Mouse (Mus musculus) spleen, postnatal 10 days (tissue): ENCODE measurements around the gene Pitpnm1.
"Not testable (repeated sequence)": the region's sequence is repeated elsewhere in the genome, so short reads cannot be mapped to it uniquely, and the experiment has no call there.

ENCODE experiments used
- DNase-seq, 2 experiments: peaks; one replicate each; pipeline ENCODE4 v3.0.0; 2021 to 2022; ENCODE audit warnings: low spot score in 2 of 2

Pitpnm1 gene

GRCm38 (mm10) chr19:4117006-4117405 is 17.2 kb downstream of the Pitpnm1 start:
- DNase-seq = no peak

DNA sequence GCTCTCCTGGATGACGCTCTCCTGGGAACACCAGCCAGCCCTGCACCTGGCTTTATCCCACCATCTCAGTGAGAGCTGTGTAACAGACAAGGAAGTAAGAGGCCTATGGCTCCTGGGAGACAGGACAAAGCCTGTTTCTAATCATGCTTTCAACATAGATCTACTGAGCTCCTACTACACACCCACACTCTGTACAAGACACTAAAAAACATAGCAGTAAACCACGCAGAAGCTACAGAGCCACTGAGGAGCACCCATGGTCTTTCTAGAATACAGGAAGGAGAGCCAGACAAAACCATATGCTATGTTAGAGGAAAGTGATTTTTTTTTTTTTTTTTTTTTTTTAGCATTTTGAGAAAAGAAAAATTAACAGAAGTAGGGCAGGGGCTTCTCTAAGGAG is 18.6 kb downstream of the Pitpnm1 start:
- DNase-seq = no peak

DNA sequence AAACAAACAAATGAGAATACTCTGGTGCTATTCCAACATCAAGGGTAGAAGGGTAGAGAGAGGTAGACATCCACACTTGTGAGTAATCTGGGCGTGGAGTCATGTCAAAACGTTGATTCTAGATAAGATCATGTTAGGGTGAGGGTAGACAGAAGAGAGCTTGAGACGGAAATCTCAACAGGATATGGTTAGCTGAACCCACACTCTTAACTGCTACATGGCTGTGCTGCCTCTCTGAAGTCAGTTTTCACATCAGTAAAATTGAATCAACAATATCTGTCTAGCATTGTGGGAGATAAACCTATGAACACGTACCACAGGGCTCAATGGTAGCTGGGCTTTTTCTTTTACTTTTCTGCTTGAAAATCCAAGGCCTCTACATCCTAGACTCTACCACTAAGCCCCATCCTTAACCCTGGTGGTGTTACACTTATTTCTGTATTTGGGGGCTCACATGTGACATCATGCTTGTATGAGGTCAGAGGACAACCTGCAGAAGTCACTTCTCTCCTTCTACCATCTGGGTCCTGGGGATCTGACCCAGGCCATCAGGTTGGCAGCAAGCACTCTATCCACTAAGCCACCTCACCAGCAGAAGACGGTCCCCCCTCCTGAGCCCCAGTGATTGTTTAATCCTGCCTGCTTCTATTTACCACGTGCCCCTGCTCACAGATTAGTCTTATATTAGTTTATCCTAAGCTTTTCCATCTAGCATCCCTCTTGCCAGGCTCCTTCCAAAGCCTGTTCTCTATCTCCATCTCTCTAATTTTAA is 20.1 kb downstream of the Pitpnm1 start:
- no peak for DNase-seq

DNA sequence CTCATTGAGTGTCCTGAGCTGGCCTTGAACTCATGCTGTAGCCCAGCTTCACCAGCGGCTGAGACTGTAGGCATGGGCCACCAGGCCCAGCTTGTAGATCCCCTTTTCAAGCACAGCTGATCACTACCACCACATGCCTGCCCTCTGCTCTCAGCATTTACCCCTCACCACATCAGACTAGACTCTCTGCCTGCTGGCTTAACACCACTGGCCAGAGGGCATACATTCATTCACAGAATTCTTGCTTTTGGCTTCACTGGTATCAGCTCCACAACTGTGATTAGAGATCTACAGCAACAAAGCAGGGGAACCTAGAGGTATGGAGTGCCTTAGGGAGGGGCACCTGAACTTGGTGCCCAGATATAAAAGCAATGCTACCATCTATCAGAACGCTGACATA is 20.7 kb downstream of the Pitpnm1 start:
- DNase-seq = no peak

DNA sequence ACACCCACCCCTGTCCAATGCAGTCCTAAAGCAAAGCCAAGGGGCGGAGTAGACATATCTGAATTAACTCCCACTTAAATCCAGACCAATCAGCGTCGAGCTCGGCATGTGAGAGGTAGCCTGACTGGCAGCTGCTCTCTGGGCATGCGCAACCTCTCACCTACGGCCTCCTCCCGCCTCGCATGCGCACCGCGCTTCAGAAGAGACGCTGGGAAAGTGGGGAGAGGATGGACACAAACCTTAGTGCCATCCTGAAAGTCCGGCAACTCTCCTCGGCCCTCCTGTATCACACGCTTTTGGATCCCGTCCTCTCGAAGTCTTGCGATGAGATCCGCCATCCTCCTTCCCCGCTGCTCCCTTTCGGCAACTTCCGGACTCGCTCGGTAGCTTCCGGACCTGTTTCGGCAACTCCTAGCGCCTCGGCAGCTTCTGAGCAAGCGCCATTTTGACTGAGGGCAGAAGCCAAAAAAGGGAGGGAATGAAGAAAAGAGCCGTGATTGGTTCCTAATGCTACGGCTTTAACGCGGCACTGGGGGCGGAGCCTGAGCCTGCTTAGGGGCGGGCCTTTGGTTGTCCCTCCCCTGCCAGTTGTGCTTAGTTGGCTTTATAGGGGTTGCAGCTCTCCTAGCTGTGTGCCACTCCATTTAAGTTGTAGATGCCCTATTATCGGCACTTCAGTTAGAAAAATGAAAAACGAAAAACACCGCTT is 21.5 kb downstream of the Pitpnm1 start:
- DNase-seq = peak; percentile 97 to 99

- DNase-seq = not testable (repeated sequence)
Measured at GRCm38 (mm10) chr19:4121896-4122295, 22.1 kb downstream of the Pitpnm1 start.

GRCm38 (mm10) chr19:4122411-4123370 is 22.9 kb downstream of the Pitpnm1 start:
- no peak for DNase-seq

DNA sequence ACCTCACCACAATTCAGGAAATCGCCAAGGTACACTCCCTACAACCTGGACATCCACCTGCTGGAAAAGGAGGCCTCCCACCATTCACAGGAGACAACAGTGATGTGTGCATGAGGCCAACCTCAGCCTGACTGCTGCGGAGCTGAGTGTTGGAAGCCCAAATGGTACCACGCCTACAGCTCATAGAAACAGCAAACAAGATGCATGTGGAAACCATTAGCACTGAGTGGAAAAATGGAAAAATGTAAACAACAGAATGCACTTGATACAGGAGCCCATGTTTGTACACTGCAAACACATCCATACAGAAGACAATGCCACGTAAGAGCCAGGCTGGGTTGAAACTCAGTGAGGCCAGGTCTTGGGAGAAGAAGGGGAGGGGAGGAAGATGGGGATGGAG is 24.6 kb downstream of the Pitpnm1 start:
- DNase-seq = no peak

- DNase-seq = peak in 1 of 2 experiments; percentile 48
Measured at GRCm38 (mm10) chr19:4125268-4125667, 25.5 kb downstream of the Pitpnm1 start.

- peak; percentile 97 to 100 for DNase-seq
Measured at GRCm38 (mm10) chr19:4125741-4126696, 26.2 kb downstream of the Pitpnm1 start, which contains the start of gene Aip. Aip (minus strand) TSS chr19:4125858.

- DNase-seq = peak; percentile 53 to 72
Measured at GRCm38 (mm10) chr19:4126759-4127495, 27.1 kb downstream of the Pitpnm1 start.

DNA sequence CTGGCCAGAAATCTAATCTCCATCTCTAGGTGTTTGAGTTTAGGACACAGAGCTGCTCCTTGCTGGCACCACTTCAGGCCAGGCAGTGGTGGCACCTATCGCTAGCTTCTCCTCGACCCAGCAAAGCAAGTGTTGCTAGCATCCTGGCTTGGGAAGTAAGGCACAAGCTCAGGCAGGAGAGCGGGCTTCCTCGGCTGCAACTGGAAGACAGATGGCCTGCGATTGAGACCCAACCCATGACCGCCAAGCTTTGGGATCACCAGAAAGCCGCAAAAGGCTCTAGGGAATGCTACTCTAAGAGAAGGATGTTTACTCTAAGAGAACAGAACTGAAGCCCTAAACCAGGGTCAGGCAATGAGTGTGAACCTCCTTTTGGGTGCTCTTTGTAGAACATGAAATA is 29.7 kb downstream of the Pitpnm1 start:
- no peak for DNase-seq

- no peak for DNase-seq
Measured at GRCm38 (mm10) chr19:4130106-4130505, 30.3 kb downstream of the Pitpnm1 start.

- DNase-seq = peak; percentile 45 to 61
Measured at GRCm38 (mm10) chr19:4131075-4131474, 31.3 kb downstream of the Pitpnm1 start.

- DNase-seq = peak in 1 of 2 experiments; percentile 53
Measured at GRCm38 (mm10) chr19:4131768-4132167, 32.0 kb downstream of the Pitpnm1 start.

DNA sequence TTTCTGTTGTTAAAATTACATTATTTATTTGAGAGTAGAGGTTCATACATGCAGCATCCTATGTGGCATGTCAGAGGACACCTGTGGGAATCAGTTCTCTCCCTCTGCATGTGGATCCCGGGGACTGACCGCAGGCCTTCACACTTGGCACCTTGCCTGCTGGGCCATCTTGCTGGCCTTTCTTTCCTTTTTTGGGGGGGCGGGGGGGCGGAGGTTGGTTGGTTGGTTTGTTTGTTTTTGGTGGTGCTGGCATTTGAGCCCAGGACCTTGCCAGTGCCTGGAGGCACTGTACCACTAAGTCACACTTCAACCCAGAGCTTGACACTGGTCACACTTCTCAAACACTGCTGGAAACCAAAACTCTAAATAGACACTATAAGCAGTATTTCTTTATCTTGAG is 34.6 kb downstream of the Pitpnm1 start:
- DNase-seq = no peak

DNA sequence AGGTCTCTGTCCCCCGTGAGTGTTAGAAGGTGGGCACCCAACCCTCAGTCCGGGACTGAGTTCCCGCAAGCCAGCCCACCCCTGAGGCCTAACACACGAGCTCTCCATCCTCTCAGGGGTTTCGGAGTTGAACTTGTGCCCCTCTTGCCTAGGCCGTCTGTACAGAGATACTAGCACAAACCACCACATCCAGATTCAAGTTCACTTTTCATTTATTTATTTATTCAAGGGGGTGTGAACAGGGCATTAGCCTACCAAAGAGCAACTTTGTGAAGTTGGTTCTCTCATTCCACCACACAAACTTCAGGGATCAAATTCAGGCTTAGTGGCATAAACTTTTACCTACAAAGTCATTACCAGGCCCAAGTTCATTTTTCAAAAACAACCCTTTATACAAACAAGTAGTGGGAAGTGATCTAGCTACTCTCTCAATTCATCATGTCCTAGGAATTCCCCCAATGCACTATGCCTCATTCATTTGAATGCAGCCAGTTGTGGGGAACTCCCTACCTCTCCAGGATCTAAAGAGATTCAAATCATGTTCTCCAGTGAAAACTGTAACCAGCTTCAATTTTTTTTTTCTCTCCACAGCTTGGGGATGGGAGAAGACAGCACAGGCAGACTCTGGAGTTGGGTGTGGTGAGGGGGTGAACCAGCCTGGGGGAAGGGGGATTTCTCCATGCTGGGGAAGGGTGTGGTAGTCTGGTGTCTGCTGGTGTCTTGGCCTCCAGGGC is 35.6 kb downstream of the Pitpnm1 start:
- not testable (repeated sequence) for DNase-seq

DNA sequence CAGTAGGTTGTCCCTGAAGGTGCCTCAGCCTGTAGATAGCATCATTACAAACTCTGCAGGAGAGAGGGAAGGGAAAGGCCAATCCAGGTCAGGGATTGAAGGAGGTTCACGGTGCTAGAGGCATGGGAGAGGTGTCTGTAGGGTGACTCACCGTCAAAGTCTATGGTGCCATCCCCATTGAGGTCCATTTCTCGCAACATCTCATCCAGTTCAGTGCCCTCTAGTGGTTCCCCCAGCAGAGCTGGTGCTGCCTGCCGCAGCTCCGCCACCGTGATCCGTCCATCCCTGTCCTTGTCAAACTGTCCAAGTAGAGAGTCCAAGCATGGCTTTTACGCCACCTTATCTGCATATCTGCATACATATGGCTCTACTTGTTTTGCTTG is 36.2 kb downstream of the Pitpnm1 start:
- DNase-seq = not testable (repeated sequence)

GRCm38 (mm10) chr19:4136463-4136862 is 36.7 kb downstream of the Pitpnm1 start:
- peak in 1 of 2 experiments; percentile 53 for DNase-seq
